In the genomic region with DNA sequence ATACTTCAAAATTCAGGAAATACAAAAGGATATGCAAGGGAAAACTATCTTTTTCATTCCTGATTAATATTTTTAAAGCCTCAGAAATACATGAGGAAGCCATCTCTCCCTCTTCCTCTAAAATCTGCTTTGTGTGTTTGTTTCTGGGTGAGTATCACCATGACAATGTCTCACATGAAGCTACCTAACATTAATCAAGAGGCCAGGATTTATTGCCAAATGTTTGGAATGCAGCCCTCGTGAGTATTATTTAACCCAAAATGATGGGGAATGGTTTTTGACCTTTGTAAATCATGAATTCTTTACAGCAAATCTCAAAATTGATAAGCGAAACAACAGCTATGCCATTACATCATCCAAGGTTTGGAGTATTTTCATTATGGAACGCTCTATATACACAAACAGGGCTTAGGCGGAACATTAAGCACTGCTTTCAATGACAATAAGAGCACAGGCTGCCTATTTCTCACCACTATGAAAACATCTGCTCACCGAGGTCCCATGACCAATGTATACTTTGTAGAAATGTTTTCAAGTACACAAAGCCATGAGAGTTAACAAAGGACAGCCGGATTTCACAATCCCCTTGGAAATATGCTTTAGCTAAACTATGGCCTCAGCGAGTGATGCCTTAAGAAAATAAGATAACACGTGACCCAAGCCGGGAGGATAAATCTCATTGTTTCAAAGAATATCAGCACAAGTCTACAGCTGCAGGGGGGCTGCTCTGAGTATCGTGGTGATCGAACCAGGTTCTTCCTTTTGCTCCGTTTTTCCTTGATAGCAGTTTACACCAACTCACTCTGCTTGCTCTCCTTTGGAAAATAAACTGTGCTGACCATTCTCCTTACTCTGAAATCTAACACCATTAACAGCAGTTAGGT, we compare ENCODE assay signal across 13 mouse cellular contexts.
A peak's percentile ranks its signal among the peaks of the same experiment; 100 is the strongest.
DNase-seq lines count a peak whose midpoint lies in the region; ATAC-seq and TF ChIP-seq lines count a peak whose summit lies in the region.
"Had no signal": no experiment of that assay in that cellular context is flagged by ENCODE, and none has a peak within 500 bp of the region (broad histone marks: within the 10 kb centered on the region; RNA-seq: fewer than 3 reads in every experiment).

No protein-coding gene starts in this region.

- no peak for TF ChIP-seq CTCF in heart, adult 2 months (IDR thresholded peaks at IDR 0.05)
- no peak for TF ChIP-seq CTCF in stomach, postnatal 0 days (IDR thresholded peaks at IDR 0.05; ENCODE audit: low read depth)

- intact Hi-C loops in heart, adult 2 months (cut with DNase I) = no loop called here

- H3K9me3 ChIP-seq in heart, embryonic 11.5 days (replicated peaks; ENCODE audit: control insufficient read depth, low read length) = no peaks in the 10 kb centered on the region
- no peaks in the 10 kb centered on the region for H3K9me3 ChIP-seq in neural tube, embryonic 11.5 days (ENCODE audit: control insufficient read depth, low read length)
- H3K9me3 ChIP-seq in limb, embryonic 15.5 days = no peaks in the 10 kb centered on the region
- H3K9me3 ChIP-seq in stomach, postnatal 0 days (ENCODE audit: control insufficient read depth, low read length) = no peaks in the 10 kb centered on the region
- H3K9me3 ChIP-seq: heart, embryonic 12.5 days; liver, embryonic 13.5 days had no signal

- H3K27me3 ChIP-seq in heart, embryonic 11.5 days (ENCODE audit: control insufficient read depth, insufficient read depth, low read length) = no peaks in the 10 kb centered on the region
- no peaks in the 10 kb centered on the region for H3K27me3 ChIP-seq in heart, adult 2 months (ENCODE audit: control insufficient read depth, insufficient read depth, low read length)
- no peaks in the 10 kb centered on the region for H3K27me3 ChIP-seq in neural tube, embryonic 11.5 days (ENCODE audit: control insufficient read depth, insufficient read depth, low read length)
- no peaks in the 10 kb centered on the region for H3K27me3 ChIP-seq in limb, embryonic 15.5 days
- no peaks in the 10 kb centered on the region for H3K27me3 ChIP-seq in stomach, postnatal 0 days (ENCODE audit: control insufficient read depth, insufficient read depth, low read length)
- H3K27me3 ChIP-seq: heart, embryonic 12.5 days; liver, embryonic 13.5 days had no signal

- no peak for ATAC-seq in heart, embryonic 11.5 days (replicated peaks; ENCODE audit: insufficient number of reproducible peaks, low FRiP score, low TSS enrichment)
- ATAC-seq in neural tube, embryonic 11.5 days (ENCODE audit: insufficient read depth, low FRiP score, low TSS enrichment) = peak; percentile 70
- ATAC-seq in limb, embryonic 15.5 days (ENCODE audit: insufficient number of reproducible peaks, low FRiP score, low TSS enrichment, low read depth) = no peak
- peak; percentile 78; the same call in 1 of the 2 replicates for ATAC-seq in stomach, postnatal 0 days (ENCODE audit: low FRiP score, low TSS enrichment)
- no peak for ATAC-seq in cerebellum, adult (ENCODE audit: insufficient number of reproducible peaks, low FRiP score, low TSS enrichment)

- TF ChIP-seq POLR2A in heart, adult 2 months (IDR thresholded peaks at IDR 0.05; ENCODE audit: insufficient read depth, low read depth, low read length) = no peak

- no peaks in the 10 kb centered on the region for H3K36me3 ChIP-seq in heart, embryonic 11.5 days (ENCODE audit: control insufficient read depth, insufficient read depth, low read length)
- no peaks in the 10 kb centered on the region for H3K36me3 ChIP-seq in heart, adult 2 months (ENCODE audit: control insufficient read depth, insufficient read depth, low read length)
- H3K36me3 ChIP-seq in neural tube, embryonic 11.5 days (ENCODE audit: control insufficient read depth, insufficient read depth, low read length) = no peaks in the 10 kb centered on the region
- no peaks in the 10 kb centered on the region for H3K36me3 ChIP-seq in limb, embryonic 15.5 days
- H3K36me3 ChIP-seq in stomach, postnatal 0 days (ENCODE audit: control insufficient read depth, insufficient read depth, low read length) = no peaks in the 10 kb centered on the region
- H3K36me3 ChIP-seq: heart, embryonic 12.5 days; liver, embryonic 13.5 days had no signal

- no peak for DNase-seq in heart, adult 2 months
- DNase-seq in neural tube, embryonic 11.5 days (ENCODE audit: low spot score) = no peak
- DNase-seq in neural tube, embryonic 10.5 days (ENCODE audit: extremely low spot score, low spot score) = no peak
- DNase-seq in stomach, postnatal 0 days (ENCODE audit: low spot score) = no peak
- DNase-seq in adrenal gland, adult 18-20 months (ENCODE audit: low spot score in 2 of 2) = no peak
- DNase-seq: adrenal gland, postnatal 14 days; cerebellum, adult 2 months; kidney, adult 8-10 months; liver, embryonic 13.5 days had no signal

- H3K4me1 ChIP-seq in heart, embryonic 11.5 days (ENCODE audit: control insufficient read depth, insufficient read depth, low read length) = peaks cover 8% of the 10 kb centered on the region; the same call in 1 of the 2 replicates
- peaks cover 1% of the 10 kb centered on the region for H3K4me1 ChIP-seq in heart, adult 2 months (ENCODE audit: control insufficient read depth, insufficient read depth, low read length)
- H3K4me1 ChIP-seq in neural tube, embryonic 11.5 days (ENCODE audit: control insufficient read depth, insufficient read depth, low read length) = peaks cover 6% of the 10 kb centered on the region; the same call in 1 of the 2 replicates
- peaks cover 10% of the 10 kb centered on the region for H3K4me1 ChIP-seq in limb, embryonic 15.5 days
- H3K4me1 ChIP-seq in stomach, postnatal 0 days (replicated peaks; ENCODE audit: control insufficient read depth, insufficient read depth) = no peaks in the 10 kb centered on the region
- H3K4me1 ChIP-seq: liver, embryonic 13.5 days had no signal

- TF ChIP-seq EP300 in heart, adult 2 months (IDR thresholded peaks at IDR 0.05; ENCODE audit: insufficient read depth, low read depth, low read length) = no peak
- TF ChIP-seq EP300 in stomach, postnatal 0 days (optimal IDR thresholded peaks at IDR 0.05) = peak; percentile 33

- 46% methylated on average over 12 of the region's 12 CpGs for WGBS in heart, embryonic 11.5 days (ENCODE audit: insufficient replicate concordance)
- 58% methylated on average over 12 of the region's 12 CpGs for WGBS in heart, adult 2 months
- 48% methylated on average over 12 of the region's 12 CpGs for WGBS in neural tube, embryonic 11.5 days
- WGBS in limb, embryonic 15.5 days = 56% methylated on average over 12 of the region's 12 CpGs
- 23% methylated on average over 12 of the region's 12 CpGs for whole genome bisulfite sequencing in stomach, postnatal 0 days

- no peak overlapping the region for H3K27ac ChIP-seq in heart, embryonic 11.5 days (ENCODE audit: low read depth, low read length)
- H3K27ac ChIP-seq in heart, adult 2 months = no peak overlapping the region
- no peak overlapping the region for H3K27ac ChIP-seq in neural tube, embryonic 11.5 days (ENCODE audit: low read depth, low read length)
- H3K27ac ChIP-seq in limb, embryonic 15.5 days = peak overlapping the region; percentile 23; the same call in 1 of the 2 replicates
- 0 out of 2 replicates have a peak overlapping the region, but pooled peaks have one; percentile 41 for H3K27ac ChIP-seq in stomach, postnatal 0 days (replicated peaks)
- H3K27ac ChIP-seq: liver, embryonic 13.5 days had no signal

- no peak overlapping the region for H3K4me3 ChIP-seq in heart, embryonic 11.5 days (ENCODE audit: low read depth, low read length)
- H3K4me3 ChIP-seq in heart, adult 2 months = no peak overlapping the region
- H3K4me3 ChIP-seq in neural tube, embryonic 11.5 days (ENCODE audit: low read depth, low read length) = no peak overlapping the region
- no peak overlapping the region for H3K4me3 ChIP-seq in limb, embryonic 15.5 days
- no peak overlapping the region for H3K4me3 ChIP-seq in stomach, postnatal 0 days (ENCODE audit: low read depth, low read length)
- H3K4me3 ChIP-seq: heart, embryonic 12.5 days; liver, embryonic 13.5 days had no signal

- H3K4me2 ChIP-seq in heart, embryonic 11.5 days = 0 out of 2 replicates have a peak overlapping the region, but pooled peaks have one; percentile 4
- no peak overlapping the region for H3K4me2 ChIP-seq in neural tube, embryonic 11.5 days (ENCODE audit: low read depth)
- no peak overlapping the region for H3K4me2 ChIP-seq in limb, embryonic 15.5 days
- H3K4me2 ChIP-seq in stomach, postnatal 0 days (replicated peaks; ENCODE audit: low read depth) = no peak overlapping the region
- H3K4me2 ChIP-seq: heart, embryonic 12.5 days; liver, embryonic 13.5 days had no signal

- H3K9ac ChIP-seq in heart, embryonic 11.5 days (ENCODE audit: low read depth, low read length) = no peak overlapping the region
- H3K9ac ChIP-seq in heart, adult 2 months (ENCODE audit: low read depth, low read length) = no peak overlapping the region
- H3K9ac ChIP-seq in neural tube, embryonic 11.5 days (ENCODE audit: low read length) = no peak overlapping the region
- no peak overlapping the region for H3K9ac ChIP-seq in limb, embryonic 15.5 days
- no peak overlapping the region for H3K9ac ChIP-seq in stomach, postnatal 0 days (ENCODE audit: low read length)
- H3K9ac ChIP-seq: heart, embryonic 12.5 days; liver, embryonic 13.5 days had no signal

- H3K79me2 ChIP-seq in heart, adult 2 months (replicated peaks; ENCODE audit: control insufficient read depth, insufficient read depth, low read length) = no peaks in the 10 kb centered on the region

Comparison
In these comparisons a context has a peak if more than half of its experiments do, and no peak if none do; other contexts are left out.
1. ATAC-seq: peak in neural tube, embryonic 11.5 days (single experiment) and stomach, postnatal 0 days (single experiment); none in heart, embryonic 11.5 days (single experiment), limb, embryonic 15.5 days (single experiment) and cerebellum, adult (single experiment).
2. H3K27ac ChIP-seq: peak in limb, embryonic 15.5 days (single experiment) and stomach, postnatal 0 days (single experiment); none in heart, embryonic 11.5 days (single experiment), heart, adult 2 months (single experiment) and neural tube, embryonic 11.5 days (single experiment).